Mouse (Mus musculus) gastrocnemius, postnatal 36 days (tissue): ENCODE measurements at regions not wholly inside any gene's neighbourhood (a gene's known extent, or its start where the extent isn't known, plus 50 kb on each side); places are given as distances from the start of the nearest gene placed in this dataset.

Source experiments
- DNase-seq, 2 experiments: peaks; one replicate each; pipeline ENCODE4 v3.0.0; 2022
- intact Hi-C: fragments of 180-260 bp; cut with DNase I; formaldehyde crosslinking; loops from one replicate; pipeline ENCODE4 v1.15.1; 2025

DNA sequence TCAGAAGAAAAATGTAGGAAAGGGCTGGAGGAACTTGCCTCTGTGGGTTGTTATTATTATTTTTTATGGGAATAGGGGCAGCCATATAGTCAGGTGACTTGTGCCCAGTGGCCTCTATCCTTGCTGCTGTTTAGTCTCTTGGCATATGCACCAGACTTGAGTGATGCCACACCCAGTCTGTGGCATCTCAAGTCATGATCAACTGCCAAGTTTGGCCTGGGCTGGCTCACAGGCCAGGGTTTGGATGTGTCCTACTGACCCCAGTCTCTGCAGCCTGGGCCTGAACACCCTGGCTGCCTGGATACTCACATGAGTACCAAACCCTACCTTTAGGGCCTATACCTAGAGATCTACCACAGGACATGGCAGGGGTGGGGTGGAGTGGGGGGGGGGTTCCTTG, 133.8 kb downstream of the Cyp26a1 start:
- intact Hi-C loops, result no loop called here
- DNase-seq, result no peak

DNA sequence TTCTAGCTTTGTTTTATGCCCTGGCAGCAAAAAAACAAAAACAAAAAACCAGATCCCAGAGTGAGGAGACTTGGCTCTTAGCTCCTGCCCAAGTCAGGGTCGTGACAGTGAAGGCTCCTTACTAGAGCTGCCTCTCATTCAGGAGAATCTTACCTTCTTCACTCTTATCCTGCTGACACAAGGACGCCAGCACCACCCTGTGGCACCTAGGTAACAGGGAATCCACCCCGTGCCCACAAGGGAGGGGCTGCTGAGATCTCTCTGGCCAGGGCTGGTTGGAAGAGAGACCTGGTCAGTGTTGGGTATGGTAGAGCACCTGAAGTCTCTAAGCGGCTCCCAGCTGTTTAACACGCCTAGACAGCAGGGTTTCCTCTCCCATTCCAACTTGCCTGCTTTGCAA, 139.3 kb downstream of the Cyp26a1 start:
- intact Hi-C loops, result no loop called here
- no peak for DNase-seq
